Mouse (Mus musculus) midbrain, embryonic 16.5 days (tissue): ENCODE data around the gene Resp18. TPM values are rescaled to one million over a fixed set of nuclear protein-coding genes. Genes with fewer than 3 reads are reported as not detected.
"Not testable (repeated sequence)": the region's sequence is repeated elsewhere in the genome, so short reads cannot be mapped to it uniquely, and the experiment has no call there.

Source experiments
- ATAC-seq: fragments of 200-750 bp; cut with Nextera tagmentation; 2 replicates; pipeline ENCODE4 v1.8.0; 2017; ENCODE audit warnings: moderate TSS enrichment
- H3K27ac ChIP-seq: fragments of 300-500 bp; sonication (generic); 2 replicates; pipeline ENCODE4 v1.5.1; 2014; ENCODE audit warnings: mild to moderate bottlenecking, low read length, mixed read lengths
- H3K27me3 ChIP-seq: fragments of 300-500 bp; sonication (generic); 2 replicates; pipeline ENCODE4 v1.6.1; 2014; ENCODE audit warnings: low read depth, low read length, mixed read lengths; ENCODE audit not compliant: control insufficient read depth, insufficient read depth
- H3K36me3 ChIP-seq: fragments of 300-500 bp; sonication (generic); 2 replicates; pipeline ENCODE4 v1.6.1; 2014; ENCODE audit warnings: mild to moderate bottlenecking, low read length, moderate library complexity, mixed read lengths; ENCODE audit not compliant: control insufficient read depth, insufficient read depth
- H3K4me1 ChIP-seq: fragments of 300-500 bp; sonication (generic); 2 replicates; pipeline ENCODE4 v1.6.1; 2014; ENCODE audit warnings: mild to moderate bottlenecking, low read length, mixed read lengths; ENCODE audit not compliant: control insufficient read depth, insufficient read depth
- H3K4me2 ChIP-seq: fragments of 300-500 bp; sonication (generic); 2 replicates; pipeline ENCODE4 v1.6.1; 2014; ENCODE audit warnings: mild to moderate bottlenecking, low read length, mixed read lengths
- H3K4me3 ChIP-seq: fragments of 300-500 bp; sonication (generic); 2 replicates; pipeline ENCODE4 v1.5.1; 2014; ENCODE audit warnings: low read depth, mild to moderate bottlenecking, low read length, moderate library complexity, mixed read lengths
- H3K9ac ChIP-seq: fragments of 300-500 bp; sonication (generic); 2 replicates; pipeline ENCODE4 v1.6.1; 2014; ENCODE audit warnings: low read depth, low read length, mixed read lengths
- H3K9me3 ChIP-seq: fragments of 300-500 bp; sonication (generic); replicated peaks from 2 replicates; pipeline ENCODE4 v1.6.1; 2014; ENCODE audit warnings: mild to moderate bottlenecking, low read length, mixed read lengths; ENCODE audit not compliant: control insufficient read depth, poor library complexity, severe bottlenecking
- WGBS: fragments of 180-500 bp; shearing (Covaris S2); extraction: QIAGEN DNeasy Blood & Tissue Kit; methylation state at CpG from one replicate; pipeline ENCODE4 v1.1.7; 2014; 5-methylcytosine and 5-hydroxymethylcytosine counted together
- polyA plus RNA-seq: library from polyadenylated mRNA; unstranded; fragments of >200 nt; fragmentation: Nextera tagmentation; extraction: Ambion mirVana; gene quantifications from 2 replicates; pipeline ENCODE4 v1.2.1, GENCODE M21; 2015

The Resp18 gene
- polyA plus RNA-seq, 1 experiment from 2014 or later: 241 TPM

- Histone ChIP-seq H3K4me2 (no peak overlapping the region), H3K27me3 (no peaks in the 10 kb centered on the region), H3K4me1 (no peaks in the 10 kb centered on the region), H3K9ac (no peak overlapping the region), H3K27ac (no peak overlapping the region), H3K9me3 (no peaks in the 10 kb centered on the region), H3K36me3 (peaks cover 7% of the 10 kb centered on the region; the same call in 1 of the 2 replicates), H3K4me3 (no peak overlapping the region)
- 13% methylated on average over 4 of the region's 4 CpGs for WGBS
- peak; percentile 71 for ATAC-seq
Measured at GRCm38 (mm10) chr1:75244836-75245235, 33.4 kb downstream of the Resp18 start.

DNA sequence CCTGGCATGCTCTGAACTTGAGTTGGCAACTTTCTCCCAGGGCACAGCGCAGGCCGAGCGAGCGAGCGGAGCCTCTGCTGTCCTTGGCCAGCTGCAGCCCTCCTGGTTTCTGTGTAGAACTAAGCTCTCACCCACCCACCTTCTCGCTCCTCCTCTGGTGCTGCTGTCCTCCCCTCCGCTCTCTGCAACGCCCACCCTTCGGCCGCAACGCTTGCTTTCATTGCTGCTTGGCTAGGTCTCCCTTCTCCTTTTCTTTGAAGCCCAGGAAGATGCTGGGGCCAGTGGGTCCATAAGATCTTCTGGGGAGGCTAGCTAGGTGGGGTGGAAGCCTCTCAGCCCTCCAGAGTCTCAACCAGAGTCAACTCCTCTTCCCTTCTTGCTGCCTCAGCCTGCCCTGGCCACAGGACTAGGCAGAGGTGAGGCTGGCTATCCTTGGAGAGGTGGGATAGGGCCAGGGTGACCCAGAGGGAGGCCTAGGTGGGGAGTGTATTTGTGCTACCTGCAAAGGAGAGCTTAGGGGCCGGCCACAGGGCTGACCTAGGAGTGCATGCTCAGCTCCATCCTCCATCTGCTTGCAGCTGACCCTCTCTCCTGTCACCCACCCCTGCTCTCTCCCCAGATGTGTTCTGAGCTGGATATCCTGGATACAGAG lies 33.9 kb downstream of the Resp18 start:
- Histone ChIP-seq H3K27me3 (no peaks in the 10 kb centered on the region), H3K9me3 (no peaks in the 10 kb centered on the region), H3K9ac (no peak overlapping the region), H3K4me2 (no peak overlapping the region), H3K4me3 (no peak overlapping the region), H3K36me3 (peaks cover 7% of the 10 kb centered on the region; the same call in 1 of the 2 replicates), H3K4me1 (no peaks in the 10 kb centered on the region), H3K27ac (no peak overlapping the region)
- WGBS: 89% methylated on average over 12 of the region's 12 CpGs
- ATAC-seq: peak; percentile 40

DNA sequence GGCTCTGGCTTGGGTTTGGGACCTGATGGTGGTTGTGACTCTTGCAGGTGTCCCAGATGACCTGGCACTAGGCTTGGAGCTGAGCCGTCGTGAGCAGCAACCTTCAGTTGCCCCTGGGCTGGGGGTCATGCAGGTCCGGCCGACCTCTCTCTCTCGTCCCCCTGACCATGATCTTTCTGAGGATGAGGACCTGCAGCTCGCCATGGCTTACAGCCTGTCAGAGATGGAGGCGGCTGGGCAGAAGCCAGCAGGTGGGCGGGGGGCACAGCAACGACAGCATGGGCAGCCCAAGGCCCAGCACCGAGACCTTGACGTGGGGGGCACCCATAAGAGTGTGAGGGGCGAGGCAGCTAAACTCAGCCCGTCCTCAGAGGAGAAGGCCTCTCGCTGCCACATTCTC lies 34.8 kb downstream of the Resp18 start:
- Histone ChIP-seq H3K27ac (no peak overlapping the region), H3K27me3 (no peaks in the 10 kb centered on the region), H3K4me1 (no peaks in the 10 kb centered on the region), H3K4me3 (no peak overlapping the region), H3K36me3 (peaks cover 7% of the 10 kb centered on the region; the same call in 1 of the 2 replicates), H3K9ac (no peak overlapping the region), H3K4me2 (no peak overlapping the region), H3K9me3 (no peaks in the 10 kb centered on the region)
- 89% methylated on average over 14 of the region's 14 CpGs for WGBS
- ATAC-seq: no peak

- peaks cover 8% of the 10 kb centered on the region for H3K4me1 ChIP-seq
- no peaks in the 10 kb centered on the region for H3K27me3 ChIP-seq
- H3K4me3 ChIP-seq: no peak overlapping the region
- H3K9me3 ChIP-seq: no peaks in the 10 kb centered on the region
- 86% methylated on average over 10 of the region's 10 CpGs for WGBS
- no peak overlapping the region for H3K4me2 ChIP-seq
- H3K9ac ChIP-seq: no peak overlapping the region
- H3K36me3 ChIP-seq: peaks cover 7% of the 10 kb centered on the region; the same call in 1 of the 2 replicates
- no peak overlapping the region for H3K27ac ChIP-seq
- ATAC-seq: no peak
Measured at GRCm38 (mm10) chr1:75239591-75239990, 38.6 kb downstream of the Resp18 start.

GRCm38 (mm10) chr1:75236117-75237050 lies 41.8 kb downstream of the Resp18 start, which contains the start of gene Dnajb2:
Gene Dnajb2, plus strand, starts transcription at chr1:75236406.
- Histone ChIP-seq H3K4me2 (peak within 1 kb of the TSS; percentile 65), H3K27me3 (no peaks in the 10 kb centered on the region), H3K4me1 (peaks cover 8% of the 10 kb centered on the region), H3K9ac (peak within 1 kb of the TSS; percentile 93), H3K9me3 (no peaks in the 10 kb centered on the region), H3K4me3 (peak within 1 kb of the TSS; percentile 72), H3K36me3 (no peaks in the 10 kb centered on the region), H3K27ac (peak within 1 kb of the TSS; percentile 90)
- WGBS: under 1% methylated on average over 63 of the region's 64 CpGs
- peak; percentile 88 for ATAC-seq

DNA sequence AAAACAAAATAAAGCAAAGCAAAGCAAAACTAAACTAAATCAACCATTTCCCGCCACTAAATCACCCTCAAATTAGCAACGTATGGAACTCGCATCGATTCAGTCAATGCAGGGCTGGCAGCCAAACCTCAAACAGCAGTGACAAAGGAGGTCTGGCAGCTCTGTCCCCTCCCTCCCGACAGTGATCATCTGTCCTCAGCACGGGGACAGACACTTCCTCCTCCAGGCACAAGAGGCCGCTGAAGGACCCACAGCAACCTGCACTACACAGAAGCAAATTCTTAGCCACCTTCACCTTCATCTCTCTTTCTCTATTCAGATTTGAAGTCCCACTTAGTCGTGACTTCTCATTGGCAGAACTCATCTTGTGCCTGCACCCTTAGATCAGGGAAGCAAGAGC lies 43.6 kb downstream of the Resp18 start:
- Histone ChIP-seq H3K9me3 (no peaks in the 10 kb centered on the region), H3K36me3 (no peaks in the 10 kb centered on the region), H3K27ac (no peak overlapping the region), H3K4me1 (peaks cover 8% of the 10 kb centered on the region), H3K4me2 (no peak overlapping the region), H3K9ac (peak overlapping the region; percentile 40; the same call in 1 of the 2 replicates), H3K4me3 (no peak overlapping the region), H3K27me3 (no peaks in the 10 kb centered on the region)
- peak; percentile 58; the same call in 1 of the 2 replicates for ATAC-seq
- 2% methylated on average over 8 of the region's 8 CpGs for WGBS

- H3K4me1 ChIP-seq, H3K9ac ChIP-seq, H3K27me3 ChIP-seq, H3K27ac ChIP-seq, H3K36me3 ChIP-seq, ATAC-seq, H3K9me3 ChIP-seq, H3K4me3 ChIP-seq, H3K4me2 ChIP-seq: not testable (repeated sequence)
- 66% methylated on average over 4 of the region's 4 CpGs for WGBS
Measured at GRCm38 (mm10) chr1:75232489-75232888, 45.7 kb downstream of the Resp18 start.

- Histone ChIP-seq H3K4me2 (no peak within 1 kb of the TSS), H3K36me3 (no peaks in the 10 kb centered on the region), H3K4me1 (no peaks in the 10 kb centered on the region; the same call in 1 of the 2 replicates), H3K9me3 (no peaks in the 10 kb centered on the region), H3K9ac (no peak within 1 kb of the TSS), H3K27ac (no peak within 1 kb of the TSS), H3K4me3 (no peak within 1 kb of the TSS), H3K27me3 (no peaks in the 10 kb centered on the region)
- WGBS: 79% methylated on average over 5 of the region's 5 CpGs
- no peak for ATAC-seq
Measured at GRCm38 (mm10) chr1:75231664-75232152, 46.5 kb downstream of the Resp18 start, which contains the start of gene A630095N17Rik. Gene A630095N17Rik, minus strand, starts transcription at chr1:75232102.
